Mouse (Mus musculus): ENCODE measurements around the gene Tnfsf9.

DNA sequence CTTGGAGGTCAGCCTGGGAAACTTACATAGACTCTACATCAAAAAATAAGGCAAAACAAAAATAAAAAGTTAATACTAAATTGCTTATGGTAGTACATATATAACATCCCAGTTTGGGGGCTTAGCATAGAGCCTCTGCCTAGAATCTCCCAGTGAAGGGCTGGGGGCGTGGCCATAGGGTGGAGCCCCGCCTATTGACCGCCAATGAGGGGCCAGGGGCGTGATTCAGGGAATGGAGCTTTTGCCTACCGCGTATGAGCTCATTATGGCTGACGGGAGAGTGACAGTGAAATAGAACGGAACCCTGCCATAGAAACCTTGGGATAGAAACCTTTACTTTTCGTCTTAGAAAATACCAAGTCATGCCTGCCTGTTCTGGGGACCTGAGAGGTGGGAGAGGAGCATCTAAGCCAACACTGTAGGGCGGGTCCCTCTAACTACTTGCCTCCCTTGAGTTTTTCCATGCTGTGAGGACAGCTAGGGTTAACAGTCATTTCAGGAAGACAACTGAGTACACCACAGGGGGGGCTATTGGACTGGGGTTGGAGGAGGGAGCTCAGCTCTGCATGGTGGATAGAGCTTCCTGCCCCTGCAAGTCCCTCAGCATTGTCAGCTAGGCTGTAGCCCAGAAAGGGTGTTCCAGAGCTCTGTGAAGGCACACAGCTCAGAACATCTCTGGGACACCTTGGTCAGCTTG lies 5.3 kb upstream of the Tnfsf9 start:
- TF ChIP-seq POLR2A (IDR thresholded peaks at IDR 0.05; ENCODE audit: insufficient read length, low read depth) (no peak), USF1 (IDR thresholded peaks at IDR 0.05; ENCODE audit: low read depth) (no peak), TCF12 (IDR thresholded peaks at IDR 0.05; ENCODE audit: insufficient read depth, poor library complexity, severe bottlenecking) (no peak), CEBPB (IDR thresholded peaks at IDR 0.05; ENCODE audit: insufficient read depth, poor library complexity, severe bottlenecking) (no peak), SRF (IDR thresholded peaks at IDR 0.05; ENCODE audit: control insufficient read depth, insufficient read length, low read depth) (no peak), POLR2AphosphoS2 (IDR thresholded peaks at IDR 0.05; ENCODE audit: insufficient read length, low read depth) (no peak), MYOD1 (IDR thresholded peaks at IDR 0.05; ENCODE audit: control insufficient read depth in 1 of 3, insufficient read length in 2 of 3, low read depth in 2 of 3) (no peak), E2F4 (IDR thresholded peaks at IDR 0.05; ENCODE audit: insufficient read depth) (no peak), MAX (IDR thresholded peaks at IDR 0.05; ENCODE audit: low read depth) (no peak), TCF3 (IDR thresholded peaks at IDR 0.05; ENCODE audit: insufficient read length, low read depth) (no peak)
